Mouse (Mus musculus) erythroblast, embryonic 14.5 days (primary cell): ENCODE data around the gene Ppp3ca.

Source experiments
- GATA1 ChIP-seq: IDR thresholded peaks from 2 replicates; pipeline ENCODE4 v1.6.1; 2012; ENCODE audit warnings: low read length, inconsistent platforms, mixed read lengths
- TAL1 ChIP-seq: IDR thresholded peaks from 3 replicates; pipeline ENCODE4 v1.6.1; 2012; ENCODE audit warnings: low read length, inconsistent platforms, mixed read lengths

DNA sequence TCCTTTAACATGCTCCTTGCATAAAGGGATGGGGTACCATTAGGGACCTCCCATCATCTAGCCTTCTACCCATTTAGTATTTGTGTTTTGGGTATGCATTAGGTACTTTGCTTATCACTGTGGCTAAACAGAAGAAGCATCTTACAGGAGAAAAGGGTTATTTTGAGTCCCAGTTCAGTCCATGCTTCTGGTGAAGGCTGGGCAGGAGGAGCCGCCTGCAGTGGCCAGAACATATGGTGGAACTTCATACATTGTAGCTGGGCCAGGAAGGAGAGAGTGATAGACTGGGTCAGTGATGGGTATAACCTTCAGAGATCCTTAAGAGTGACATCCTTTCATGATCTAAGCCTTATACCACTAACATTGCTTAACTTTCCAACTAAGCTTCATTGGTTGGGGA is 23.6 kb downstream of the Ppp3ca start:
- no peak for TF ChIP-seq GATA1
- TF ChIP-seq TAL1 = no peak
